Mouse (Mus musculus) forebrain, embryonic 15.5 days (tissue): ENCODE results near the gene Coq8b. TPM values are rescaled to one million over a fixed set of nuclear protein-coding genes. Genes with fewer than 3 reads are reported as not detected.

ENCODE experiments used
- ATAC-seq: fragments of 200-750 bp; cut with Nextera tagmentation; replicated peaks from 2 replicates; pipeline ENCODE4 v1.8.0; 2017; ENCODE audit warnings: mild to moderate bottlenecking, moderate TSS enrichment, moderate library complexity
- H3K27ac ChIP-seq: fragments of 300-500 bp; sonication (generic); replicated peaks from 2 replicates; pipeline ENCODE4 v1.5.1; 2015; ENCODE audit warnings: mild to moderate bottlenecking, inconsistent platforms
- H3K27me3 ChIP-seq: fragments of 300-500 bp; sonication (generic); 2 replicates; pipeline ENCODE4 v1.6.1; 2015; ENCODE audit warnings: inconsistent platforms
- H3K36me3 ChIP-seq: fragments of 300-500 bp; sonication (generic); 2 replicates; pipeline ENCODE4 v1.6.1; 2015; ENCODE audit warnings: mild to moderate bottlenecking, inconsistent platforms
- H3K4me1 ChIP-seq: fragments of 300-500 bp; sonication (generic); 2 replicates; pipeline ENCODE4 v1.6.1; 2015; ENCODE audit warnings: inconsistent platforms
- H3K4me2 ChIP-seq: fragments of 300-500 bp; sonication (generic); replicated peaks from 2 replicates; pipeline ENCODE4 v1.6.1; 2015; ENCODE audit warnings: mild to moderate bottlenecking, inconsistent platforms
- H3K4me3 ChIP-seq: fragments of 300-500 bp; sonication (generic); 2 replicates; pipeline ENCODE4 v1.5.1; 2015; ENCODE audit warnings: mild to moderate bottlenecking, inconsistent platforms
- H3K9ac ChIP-seq: fragments of 300-500 bp; sonication (generic); replicated peaks from 2 replicates; pipeline ENCODE4 v1.6.1; 2015; ENCODE audit warnings: mild to moderate bottlenecking, inconsistent platforms
- H3K9me3 ChIP-seq: fragments of 300-500 bp; sonication (generic); 2 replicates; pipeline ENCODE4 v1.6.1; 2016; ENCODE audit warnings: inconsistent platforms
- WGBS: fragments of 180-500 bp; shearing (Covaris S2); methylation state at CpG from one replicate; pipeline ENCODE4 v1.1.7; 2015; ENCODE audit warnings: mixed read lengths; 5-methylcytosine and 5-hydroxymethylcytosine counted together
- polyA plus RNA-seq: library from polyadenylated mRNA; unstranded; fragments of >200 nt; fragmentation: Nextera tagmentation; extraction: Ambion mirVana; gene quantifications from 2 replicates; pipeline ENCODE4 v1.2.1, GENCODE M21; 2015

Coq8b gene
- polyA plus RNA-seq, 1 experiment from 2014 or later = 27.8 TPM

GRCm38 (mm10) chr7:27257852-27258204 is 25.0 kb downstream of the Coq8b start:
- no peak overlapping the region for H3K9ac ChIP-seq
- H3K4me1 ChIP-seq = peaks cover 49% of the 10 kb centered on the region
- peak overlapping the region; percentile 77 for H3K4me2 ChIP-seq
- peak overlapping the region; percentile 82 for H3K4me3 ChIP-seq
- H3K27me3 ChIP-seq = no peaks in the 10 kb centered on the region
- ATAC-seq = peak; percentile 41
- H3K9me3 ChIP-seq = no peaks in the 10 kb centered on the region
- peak overlapping the region; percentile 95 for H3K27ac ChIP-seq
- peaks cover 11% of the 10 kb centered on the region for H3K36me3 ChIP-seq
- 0% methylated on average over 5 of the region's 6 CpGs for WGBS

GRCm38 (mm10) chr7:27258205-27258899 is 25.5 kb downstream of the Coq8b start, which contains the start of gene Numbl:
Numbl (plus strand) TSS chr7:27258433.
- Histone ChIP-seq H3K4me3 (peak within 1 kb of the TSS; percentile 82), H3K27me3 (no peaks in the 10 kb centered on the region), H3K9ac (peak within 1 kb of the TSS; percentile 94), H3K27ac (peak within 1 kb of the TSS; percentile 95), H3K9me3 (no peaks in the 10 kb centered on the region), H3K36me3 (peaks cover 15% of the 10 kb centered on the region), H3K4me2 (peak within 1 kb of the TSS; percentile 77), H3K4me1 (peaks cover 49% of the 10 kb centered on the region)
- peak; percentile 67 for ATAC-seq
- WGBS = 0% methylated on average over 44 of the region's 47 CpGs

GRCm38 (mm10) chr7:27259271-27259721 is 26.5 kb downstream of the Coq8b start:
- Histone ChIP-seq H3K36me3 (peaks cover 24% of the 10 kb centered on the region), H3K27me3 (no peaks in the 10 kb centered on the region), H3K4me3 (peak overlapping the region; percentile 82), H3K9ac (peak overlapping the region; percentile 94), H3K27ac (peak overlapping the region; percentile 95), H3K9me3 (no peaks in the 10 kb centered on the region), H3K4me1 (peaks cover 49% of the 10 kb centered on the region), H3K4me2 (peak overlapping the region; percentile 77)
- no peak; the same call in 1 of the 2 replicates for ATAC-seq
- WGBS = under 1% methylated on average over 9 of the region's 9 CpGs

- no peaks in the 10 kb centered on the region for H3K9me3 ChIP-seq
- ATAC-seq = no peak
- H3K4me2 ChIP-seq = peak overlapping the region; percentile 77
- peaks cover 29% of the 10 kb centered on the region for H3K36me3 ChIP-seq
- no peaks in the 10 kb centered on the region for H3K27me3 ChIP-seq
- peak overlapping the region; percentile 95 for H3K27ac ChIP-seq
- H3K9ac ChIP-seq = peak overlapping the region; percentile 94
- 17% methylated on average over 5 of the region's 5 CpGs for WGBS
- peaks cover 49% of the 10 kb centered on the region for H3K4me1 ChIP-seq
- H3K4me3 ChIP-seq = peak overlapping the region; percentile 82
Observed at GRCm38 (mm10) chr7:27259771-27260170, 26.9 kb downstream of the Coq8b start.

GRCm38 (mm10) chr7:27260856-27261255 is 28.0 kb downstream of the Coq8b start:
- ATAC-seq = no peak
- H3K27ac ChIP-seq = peak overlapping the region; percentile 95; the same call in 1 of the 2 replicates

GRCm38 (mm10) chr7:27261888-27262287 is 29.1 kb downstream of the Coq8b start:
- no peak overlapping the region for H3K4me2 ChIP-seq
- peaks cover 49% of the 10 kb centered on the region for H3K36me3 ChIP-seq
- 60% methylated on average over 6 of the region's 6 CpGs for WGBS
- no peak overlapping the region for H3K27ac ChIP-seq
- H3K27me3 ChIP-seq = no peaks in the 10 kb centered on the region
- peaks cover 42% of the 10 kb centered on the region for H3K4me1 ChIP-seq
- ATAC-seq = no peak
- H3K9me3 ChIP-seq = no peaks in the 10 kb centered on the region
- no peak overlapping the region for H3K9ac ChIP-seq
- H3K4me3 ChIP-seq = no peak overlapping the region

More at GRCm38 (mm10) chr7:27260856-27261255, 28.0 kb downstream of the Coq8b start:
- Histone ChIP-seq H3K4me1 (peaks cover 49% of the 10 kb centered on the region), H3K27me3 (no peaks in the 10 kb centered on the region), H3K4me2 (peak overlapping the region; percentile 77), H3K9ac (0 out of 2 replicates have a peak overlapping the region, but pooled peaks have one; percentile 94), H3K9me3 (no peaks in the 10 kb centered on the region), H3K36me3 (peaks cover 40% of the 10 kb centered on the region), H3K4me3 (peak overlapping the region; percentile 82)
- WGBS = 49% methylated on average over 7 of the region's 7 CpGs

- Histone ChIP-seq H3K27me3 (no peaks in the 10 kb centered on the region), H3K4me3 (no peak overlapping the region), H3K9ac (no peak overlapping the region), H3K27ac (no peak overlapping the region), H3K36me3 (peaks cover 78% of the 10 kb centered on the region), H3K4me1 (peaks cover 24% of the 10 kb centered on the region), H3K9me3 (no peaks in the 10 kb centered on the region), H3K4me2 (no peak overlapping the region)
- ATAC-seq = no peak
- 93% methylated on average over 12 of the region's 12 CpGs for WGBS
Observed at GRCm38 (mm10) chr7:27264761-27265160, 31.9 kb downstream of the Coq8b start.

- WGBS = 81% methylated on average over 20 of the region's 20 CpGs
- Histone ChIP-seq H3K9me3 (no peaks in the 10 kb centered on the region), H3K4me3 (no peak overlapping the region), H3K4me1 (peaks cover 5% of the 10 kb centered on the region), H3K9ac (no peak overlapping the region), H3K4me2 (no peak overlapping the region), H3K27ac (no peak overlapping the region), H3K36me3 (peaks cover 94% of the 10 kb centered on the region), H3K27me3 (no peaks in the 10 kb centered on the region)
- ATAC-seq = no peak
Observed at GRCm38 (mm10) chr7:27266515-27267128, 33.8 kb downstream of the Coq8b start.

GRCm38 (mm10) chr7:27271423-27271822 is 38.6 kb downstream of the Coq8b start:
- H3K4me2 ChIP-seq = no peak overlapping the region
- ATAC-seq = no peak
- peaks cover 89% of the 10 kb centered on the region for H3K36me3 ChIP-seq
- WGBS = 89% methylated on average over 8 of the region's 8 CpGs
- H3K9me3 ChIP-seq = no peaks in the 10 kb centered on the region
- H3K4me3 ChIP-seq = no peak overlapping the region
- no peak overlapping the region for H3K27ac ChIP-seq
- no peaks in the 10 kb centered on the region for H3K27me3 ChIP-seq
- no peak overlapping the region for H3K9ac ChIP-seq
- no peaks in the 10 kb centered on the region for H3K4me1 ChIP-seq

GRCm38 (mm10) chr7:27273739-27274351 is 41.0 kb downstream of the Coq8b start:
- 55% methylated on average over 32 of the region's 32 CpGs for WGBS
- H3K9me3 ChIP-seq = no peaks in the 10 kb centered on the region
- H3K27me3 ChIP-seq = no peaks in the 10 kb centered on the region
- H3K36me3 ChIP-seq = peaks cover 90% of the 10 kb centered on the region
- H3K4me1 ChIP-seq = no peaks in the 10 kb centered on the region
- H3K4me2 ChIP-seq = no peak overlapping the region
- no peak overlapping the region for H3K9ac ChIP-seq
- no peak overlapping the region for H3K27ac ChIP-seq
- ATAC-seq = no peak
- no peak overlapping the region for H3K4me3 ChIP-seq

GRCm38 (mm10) chr7:27274916-27275315 is 42.1 kb downstream of the Coq8b start:
- 89% methylated on average over 4 of the region's 4 CpGs for WGBS
- H3K4me3 ChIP-seq = no peak overlapping the region
- H3K4me1 ChIP-seq = no peaks in the 10 kb centered on the region

GRCm38 (mm10) chr7:27276021-27276420 is 43.2 kb downstream of the Coq8b start:
- ATAC-seq = no peak
- no peak overlapping the region for H3K4me3 ChIP-seq
- H3K4me2 ChIP-seq = no peak overlapping the region
- H3K27me3 ChIP-seq = no peaks in the 10 kb centered on the region
- H3K27ac ChIP-seq = no peak overlapping the region
- no peak overlapping the region for H3K9ac ChIP-seq
- WGBS = 73% methylated on average over 7 of the region's 7 CpGs
- no peaks in the 10 kb centered on the region for H3K4me1 ChIP-seq
- peaks cover 90% of the 10 kb centered on the region for H3K36me3 ChIP-seq
- no peaks in the 10 kb centered on the region for H3K9me3 ChIP-seq

More at GRCm38 (mm10) chr7:27274916-27275315, 42.1 kb downstream of the Coq8b start:
- no peak overlapping the region for H3K4me2 ChIP-seq
- peaks cover 89% of the 10 kb centered on the region for H3K36me3 ChIP-seq
- H3K27me3 ChIP-seq = no peaks in the 10 kb centered on the region
- no peak overlapping the region for H3K9ac ChIP-seq
- no peak for ATAC-seq
- H3K9me3 ChIP-seq = no peaks in the 10 kb centered on the region
- no peak overlapping the region for H3K27ac ChIP-seq
